Mouse (Mus musculus) MEL (cell line): ENCODE measurements around the gene Aff4. TPM values are rescaled to one million over a fixed set of nuclear protein-coding genes. Genes with fewer than 3 reads are reported as not detected.
A peak's percentile ranks its signal among the peaks of the same experiment; 100 is the strongest.

Source experiments
- DNase-seq: peaks from one replicate; pipeline ENCODE4 v3.0.0; 2011; ENCODE audit warnings: low read depth, low spot score
- H3K27ac ChIP-seq: 2 replicates; pipeline ENCODE4 v1.5.1; 2012; ENCODE audit warnings: low read depth, mild to moderate bottlenecking, control low read depth, low read length, moderate library complexity; ENCODE audit not compliant: control insufficient read depth
- H3K27me3 ChIP-seq, 2 experiments: fragments of 150-350 bp in 1 of 2; sonication (generic) in 1 of 2; 2 replicates each; pipeline ENCODE4 v1.6.1; 2012; ENCODE audit warnings: low read length in 2 of 2, mild to moderate bottlenecking in 2 of 2, improper control_type of control experiment in 1 of 2, moderate library complexity in 1 of 2; ENCODE audit not compliant: insufficient read depth in 2 of 2, control insufficient read depth in 1 of 2
- H3K36me3 ChIP-seq, 2 experiments: 2 replicates each; pipeline ENCODE4 v1.6.1; 2012 to 2014; ENCODE audit warnings: low read length in 2 of 2, improper control_type of control experiment in 1 of 2, inconsistent platforms in 1 of 2, mild to moderate bottlenecking in 1 of 2; ENCODE audit not compliant: insufficient read depth in 2 of 2, control insufficient read depth in 1 of 2
- H3K4me1 ChIP-seq, 2 experiments: fragments of 150-350 bp in 1 of 2; sonication (generic) in 1 of 2; 2 replicates each; pipeline ENCODE4 v1.6.1; 2012; ENCODE audit warnings: low read length in 2 of 2, improper control_type of control experiment in 1 of 2, mild to moderate bottlenecking in 1 of 2; ENCODE audit not compliant: insufficient read depth in 2 of 2, control insufficient read depth in 1 of 2
- H3K4me3 ChIP-seq, 2 experiments: fragments of 150-350 bp in 1 of 2; sonication (generic) in 1 of 2; 2 replicates each; pipeline ENCODE4 v1.5.1; 2012; ENCODE audit warnings: low read depth in 2 of 2, low read length in 2 of 2, mild to moderate bottlenecking in 2 of 2, moderate library complexity in 2 of 2, control low read depth in 1 of 2, improper control_type of control experiment in 1 of 2; ENCODE audit not compliant: control insufficient read depth in 1 of 2, insufficient read depth in 1 of 2
- H3K79me2 ChIP-seq: 2 replicates; pipeline ENCODE4 v1.6.1; 2012; ENCODE audit warnings: mild to moderate bottlenecking, low read length, moderate library complexity; ENCODE audit not compliant: control insufficient read depth, poor library complexity, insufficient read depth
- H3K9ac ChIP-seq: 2 replicates; pipeline ENCODE4 v1.6.1; 2012; ENCODE audit warnings: low read depth, mild to moderate bottlenecking, control low read depth, low read length, moderate library complexity; ENCODE audit not compliant: control insufficient read depth, poor library complexity, severe bottlenecking
- H3K9me3 ChIP-seq: fragments of 150-350 bp; sonication (generic); replicated peaks from 2 replicates; pipeline ENCODE4 v1.6.1; 2012; ENCODE audit warnings: mild to moderate bottlenecking, low read length, improper control_type of control experiment, moderate library complexity; ENCODE audit not compliant: insufficient read depth
- CTCF ChIP-seq, 3 experiments: IDR thresholded peaks in 2 of 3; conservative IDR thresholded peaks in 1 of 3; 2 replicates each; pipeline ENCODE4 v1.5.1; 2011 to 2012; ENCODE audit warnings: low read length in 3 of 3, low read depth in 2 of 3, mild to moderate bottlenecking in 2 of 3, improper control_type of control experiment in 1 of 3, inconsistent platforms in 1 of 3, mixed read lengths in 1 of 3, moderate library complexity in 1 of 3; ENCODE audit not compliant: control insufficient read depth in 1 of 3, insufficient read depth in 1 of 3, poor library complexity in 1 of 3, severe bottlenecking in 1 of 3
- E2F4 ChIP-seq: IDR thresholded peaks from 2 replicates; pipeline ENCODE4 v1.6.1; 2011; ENCODE audit warnings: low read depth, low read length, improper control_type of control experiment, borderline replicate concordance
- ELF1 ChIP-seq: IDR thresholded peaks from 2 replicates; pipeline ENCODE4 v1.6.1; 2014; ENCODE audit warnings: low read depth, mild to moderate bottlenecking, inconsistent platforms, low read length, improper control_type of control experiment, moderate library complexity
- GATA1 ChIP-seq: IDR thresholded peaks from 2 replicates; pipeline ENCODE4 v1.6.1; 2011; ENCODE audit warnings: low read depth, low read length, improper control_type of control experiment
- JUND ChIP-seq: IDR thresholded peaks from 2 replicates; pipeline ENCODE4 v1.6.1; 2011; ENCODE audit warnings: low read depth, mild to moderate bottlenecking, improper control_type of control experiment, low read length
- MAFK ChIP-seq: IDR thresholded peaks from 2 replicates; pipeline ENCODE4 v1.6.1; 2011; ENCODE audit warnings: low read depth, mild to moderate bottlenecking, low read length, improper control_type of control experiment, borderline replicate concordance
- MAX ChIP-seq: IDR thresholded peaks from 2 replicates; pipeline ENCODE4 v1.6.1; 2011; ENCODE audit warnings: low read length, improper control_type of control experiment
- MAZ ChIP-seq: IDR thresholded peaks from 2 replicates; pipeline ENCODE4 v1.6.1; 2012; ENCODE audit warnings: low read depth, mild to moderate bottlenecking, inconsistent platforms, low read length, improper control_type of control experiment
- NELFE ChIP-seq: IDR thresholded peaks from 2 replicates; pipeline ENCODE4 v1.6.1; 2011; ENCODE audit warnings: low read depth, low read length, improper control_type of control experiment
- NRF1 ChIP-seq: IDR thresholded peaks from 2 replicates; pipeline ENCODE4 v1.6.1; 2014; ENCODE audit warnings: low read depth, mild to moderate bottlenecking, inconsistent platforms, low read length, improper control_type of control experiment, moderate library complexity; ENCODE audit not compliant: poor library complexity, insufficient read depth, severe bottlenecking
- POLR2A ChIP-seq, 2 experiments: IDR thresholded peaks; 2 replicates each; pipeline ENCODE4 v1.6.1; 2011 to 2012; ENCODE audit warnings: low read length in 2 of 2, mild to moderate bottlenecking in 2 of 2, control low read depth in 1 of 2, improper control_type of control experiment in 1 of 2, low read depth in 1 of 2, moderate library complexity in 1 of 2; ENCODE audit not compliant: control insufficient read depth in 1 of 2, insufficient read depth in 1 of 2, poor library complexity in 1 of 2
- RCOR1 ChIP-seq: IDR thresholded peaks from 2 replicates; pipeline ENCODE4 v1.6.1; 2012; ENCODE audit warnings: low read depth, mild to moderate bottlenecking, inconsistent platforms, low read length, improper control_type of control experiment
- TAL1 ChIP-seq: IDR thresholded peaks from 2 replicates; pipeline ENCODE4 v1.6.1; 2012; ENCODE audit warnings: mild to moderate bottlenecking, inconsistent platforms, low read length, moderate library complexity, mixed read lengths
- TCF12 ChIP-seq: IDR thresholded peaks from 2 replicates; pipeline ENCODE4 v1.6.1; 2014; ENCODE audit warnings: low read depth, mild to moderate bottlenecking, inconsistent platforms, low read length, improper control_type of control experiment, moderate library complexity
- UBTF ChIP-seq: IDR thresholded peaks from 2 replicates; pipeline ENCODE4 v1.6.1; 2012; ENCODE audit warnings: low read depth, mild to moderate bottlenecking, inconsistent platforms, low read length, improper control_type of control experiment, moderate library complexity, borderline replicate concordance; ENCODE audit not compliant: insufficient read depth
- USF2 ChIP-seq, 2 experiments: IDR thresholded peaks; 2 replicates each; pipeline ENCODE4 v1.6.1; 2011 to 2012; ENCODE audit warnings: improper control_type of control experiment in 2 of 2, low read length in 2 of 2, borderline replicate concordance in 1 of 2, inconsistent platforms in 1 of 2, low read depth in 1 of 2, mild to moderate bottlenecking in 1 of 2; ENCODE audit not compliant: insufficient read depth in 1 of 2
- ZKSCAN1 ChIP-seq: IDR thresholded peaks from 2 replicates; pipeline ENCODE4 v1.6.1; 2012; ENCODE audit warnings: low read depth, mild to moderate bottlenecking, inconsistent platforms, low read length, improper control_type of control experiment, moderate library complexity
- ZNF384 ChIP-seq: IDR thresholded peaks from 2 replicates; pipeline ENCODE4 v1.6.1; 2012; ENCODE audit warnings: low read depth, mild to moderate bottlenecking, inconsistent platforms, low read length, improper control_type of control experiment
- polyA plus RNA-seq, 2 experiments: library from polyadenylated mRNA; stranded (reverse) in 1 of 2; unstranded in 1 of 2; fragments of >175 nt in 1 of 2; fragments of >200 nt in 1 of 2; gene quantifications; 2 replicates each; pipeline versions ENCODE4 v1.2.1 to v1.2.4; 2012; ENCODE audit warnings: low replicate concordance in 2 of 2, low read depth in 1 of 2; ENCODE audit not compliant: insufficient read length in 2 of 2, insufficient read depth in 1 of 2, missing spikeins in 1 of 2
- total RNA-seq: library from RNA; depleted of rRNA; stranded (reverse); fragments of 300-350 nt; gene quantifications from 2 replicates; pipeline ENCODE4 v1.2.3, GENCODE M21; 2012

The Aff4 gene
- total and polyA plus RNA-seq, 3 experiments = 29.0 to 268 (median 47.7) TPM

DNA sequence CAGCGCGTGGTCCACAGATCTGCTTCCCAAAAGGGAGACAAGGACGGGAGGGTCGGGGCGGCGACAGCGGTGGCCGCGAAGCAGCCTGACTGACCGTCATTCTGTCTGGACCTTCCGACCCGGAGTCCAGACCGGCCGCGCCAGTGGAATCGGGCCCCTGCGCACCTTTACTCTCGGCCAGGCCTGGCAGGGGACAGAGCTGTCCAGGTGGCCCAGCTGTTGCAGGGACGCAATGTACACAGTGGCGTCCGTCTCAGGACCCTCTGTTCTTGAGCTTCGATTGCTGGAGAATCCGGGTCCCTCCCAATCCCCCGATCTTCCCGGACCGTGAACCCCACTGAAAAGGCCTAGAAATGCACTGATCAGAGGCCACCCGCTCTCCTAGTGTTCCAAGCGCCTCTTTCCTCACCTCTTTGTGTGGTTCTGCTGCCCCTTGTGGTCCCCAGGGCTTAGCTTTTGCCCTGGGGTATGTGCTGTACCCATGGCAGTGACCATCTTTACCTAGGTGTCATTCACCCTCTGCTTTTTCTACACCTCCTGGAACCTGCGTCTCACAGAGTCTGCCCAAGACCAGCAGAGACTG lies 106.8 kb downstream of the Aff4 start:
- no peak for DNase-seq
- H3K4me3 ChIP-seq = peak overlapping the region; percentile 47 to 65; a peak in 3 of 4 replicates
- H3K9ac ChIP-seq = peak overlapping the region; percentile 52
- no peak for TF ChIP-seq MAZ
- H3K9me3 ChIP-seq = no peaks in the 10 kb centered on the region
- peaks cover 13 to 17% of the 10 kb centered on the region in 2 experiments for H3K27me3 ChIP-seq
- H3K36me3 ChIP-seq = peaks cover 0 to 8% of the 10 kb centered on the region in 2 experiments; a peak in 1 of 4 replicates
- no peaks in the 10 kb centered on the region for H3K79me2 ChIP-seq
- no peak overlapping the region for H3K27ac ChIP-seq
- peaks cover 6 to 16% of the 10 kb centered on the region in 2 experiments; a peak in 3 of 4 replicates for H3K4me1 ChIP-seq

- no peak overlapping the region for H3K27ac ChIP-seq
- no peak overlapping the region for H3K9ac ChIP-seq
- peaks cover 6 to 16% of the 10 kb centered on the region in 2 experiments; a peak in 3 of 4 replicates for H3K4me1 ChIP-seq
- no peak for TF ChIP-seq MAFK
- TF ChIP-seq GATA1 = no peak
- TF ChIP-seq MAZ = no peak
- no peak for TF ChIP-seq USF2 (IDR thresholded peaks at IDR 0.05; ENCODE audit: borderline replicate concordance in 1 of 2, insufficient read depth in 1 of 2, low read depth in 1 of 2, low read length in 2 of 2)
- no peaks in the 10 kb centered on the region for H3K9me3 ChIP-seq
- H3K36me3 ChIP-seq = peaks cover 0 to 8% of the 10 kb centered on the region in 2 experiments; a peak in 1 of 4 replicates
- H3K27me3 ChIP-seq = peaks cover 11% of the 10 kb centered on the region in 2 experiments
- H3K79me2 ChIP-seq = no peaks in the 10 kb centered on the region
- H3K4me3 ChIP-seq = no peak overlapping the region
- no peak for DNase-seq
These were observed 108.4 kb downstream of the Aff4 start for GRCm38 (mm10) chr11:53458996-53459395.

- Histone ChIP-seq H3K79me2 (no peaks in the 10 kb centered on the region), H3K36me3 (peaks cover 0 to 8% of the 10 kb centered on the region in 2 experiments; a peak in 1 of 4 replicates), H3K9me3 (no peaks in the 10 kb centered on the region), H3K4me3 (no peak overlapping the region), H3K27ac (no peak overlapping the region), H3K27me3 (peaks cover 6 to 8% of the 10 kb centered on the region in 2 experiments), H3K4me1 (peaks cover 6 to 16% of the 10 kb centered on the region in 2 experiments; a peak in 3 of 4 replicates), H3K9ac (no peak overlapping the region)
- peak; percentile 40 for DNase-seq
- no peak for TF ChIP-seq GATA1
- TF ChIP-seq MAX = peak; percentile 39; the same call in 1 of the 2 replicates
- TF ChIP-seq JUND = peak; percentile 82
These were observed 109.6 kb downstream of the Aff4 start for GRCm38 (mm10) chr11:53460192-53460591.

DNA sequence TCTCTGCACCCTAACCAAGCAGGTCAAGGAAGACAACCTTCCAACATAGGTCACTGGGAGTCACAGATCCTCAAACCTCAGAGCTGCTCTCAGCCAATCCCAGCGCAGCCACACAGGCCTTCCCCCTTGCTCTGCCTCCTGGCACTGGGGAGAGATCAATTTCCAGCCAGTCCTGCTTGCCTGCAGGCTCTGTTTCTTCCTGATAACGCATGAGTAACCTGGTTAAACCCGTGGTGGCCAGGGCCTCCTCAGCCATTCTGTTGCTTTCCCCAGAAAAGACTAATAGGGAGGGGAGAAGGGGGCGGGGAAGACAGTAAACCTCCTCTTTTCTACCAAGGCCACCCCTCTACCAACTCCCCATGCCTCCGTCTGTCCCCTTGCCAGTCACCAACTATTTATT lies 111.1 kb downstream of the Aff4 start:
- peak; percentile 84 for DNase-seq
- peaks cover under 1 to 6% of the 10 kb centered on the region in 2 experiments for H3K27me3 ChIP-seq
- peaks cover 6 to 16% of the 10 kb centered on the region in 2 experiments; a peak in 3 of 4 replicates for H3K4me1 ChIP-seq
- no peak for TF ChIP-seq E2F4
- no peak for TF ChIP-seq NELFE
- TF ChIP-seq ELF1 = no peak
- peak; percentile 20; the same call in 1 of the 2 replicates for TF ChIP-seq NRF1
- no peak for TF ChIP-seq UBTF
- no peak for TF ChIP-seq ZNF384
- TF ChIP-seq MAX = no peak
- TF ChIP-seq ZKSCAN1 = no peak
- TF ChIP-seq TAL1 = peak; percentile 87
- peak; percentile 55 for TF ChIP-seq RCOR1
- TF ChIP-seq CTCF (IDR thresholded peaks at IDR 0.05 in 2 of 3, conservative IDR thresholded peaks at IDR 0.05 in 1 of 3; ENCODE audit: control insufficient read depth in 1 of 3, insufficient read depth in 1 of 3, low read depth in 2 of 3, low read length in 3 of 3, poor library complexity in 1 of 3, severe bottlenecking in 1 of 3) = no peak
- TF ChIP-seq TCF12 = peak; percentile 53
- TF ChIP-seq POLR2A (IDR thresholded peaks at IDR 0.05; ENCODE audit: control insufficient read depth in 1 of 2, insufficient read depth in 1 of 2, low read depth in 1 of 2, low read length in 2 of 2, poor library complexity in 1 of 2) = no peak
- TF ChIP-seq GATA1 = peak; percentile 55; the same call in 1 of the 2 replicates

More for the DNA sequence above, 111.1 kb downstream of the Aff4 start:
- H3K36me3 ChIP-seq = peaks cover 0 to 8% of the 10 kb centered on the region in 2 experiments; a peak in 1 of 4 replicates
- no peak overlapping the region for H3K27ac ChIP-seq
- H3K79me2 ChIP-seq = no peaks in the 10 kb centered on the region
- no peak overlapping the region for H3K9ac ChIP-seq
- no peak overlapping the region for H3K4me3 ChIP-seq
- no peaks in the 10 kb centered on the region for H3K9me3 ChIP-seq
